Mouse (Mus musculus): ENCODE results near the gene Tnfaip8l1. TPM values are rescaled to one million over a fixed set of nuclear protein-coding genes. Genes with fewer than 3 reads are reported as not detected.

Tnfaip8l1 gene
- polyA plus RNA-seq, 1 experiment from 2014 or later: 11.0 TPM

GRCm38 (mm10) chr17:56182975-56183657 lies 20.8 kb downstream of the Tnfaip8l1 start:
- peak overlapping the region; percentile 77 for H3K9ac ChIP-seq (ENCODE audit: low read length)
- peaks cover 18% of the 10 kb centered on the region for H3K4me1 ChIP-seq (ENCODE audit: control insufficient read depth, insufficient read depth, low read length)
- H3K4me3 ChIP-seq (ENCODE audit: low read depth, low read length): peak overlapping the region; percentile 82
- no peaks in the 10 kb centered on the region for H3K27me3 ChIP-seq (ENCODE audit: control insufficient read depth, insufficient read depth, low read length)
- ATAC-seq (ENCODE audit: insufficient read depth, low FRiP score, low TSS enrichment) (0 out of 2 replicates have a peak, but pooled peaks have one; percentile 1), DNase-seq (ENCODE audit: low spot score) (no peak)
- H3K9me3 ChIP-seq (ENCODE audit: control insufficient read depth, low read length): no peaks in the 10 kb centered on the region
- no peak overlapping the region for H3K27ac ChIP-seq (ENCODE audit: low read depth, low read length)
- under 1% methylated on average over 14 of the region's 14 CpGs for WGBS
- peaks cover 5% of the 10 kb centered on the region; the same call in 1 of the 2 replicates for H3K36me3 ChIP-seq (ENCODE audit: control insufficient read depth, insufficient read depth, low read length)
- H3K4me2 ChIP-seq (ENCODE audit: low read depth): peak overlapping the region; percentile 74

DNA sequence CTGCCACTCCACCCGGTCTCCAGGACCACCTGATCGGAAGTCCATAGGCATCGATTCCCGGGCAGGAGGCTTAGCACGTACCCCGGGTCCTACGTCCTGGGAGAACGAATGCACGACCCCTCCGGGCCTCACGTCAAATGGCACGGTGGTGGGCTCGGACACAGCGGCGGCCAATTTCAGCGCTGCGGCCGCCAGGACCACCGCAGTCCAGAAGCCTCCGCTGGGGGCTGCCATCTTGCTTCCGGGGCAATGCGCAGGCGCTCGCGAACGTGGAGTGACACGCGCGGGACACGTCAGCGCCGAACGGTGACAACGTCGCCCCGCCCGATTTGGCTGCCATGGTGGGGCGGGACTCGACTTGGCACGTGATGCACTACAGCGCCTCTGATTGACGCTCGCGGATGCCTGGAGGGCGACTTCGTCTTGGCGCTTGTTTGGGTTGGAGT lies 21.4 kb downstream of the Tnfaip8l1 start, which contains the start of gene Mydgf:
Gene Mydgf, minus strand, starts transcription at position 263 of the 446 bp plus-strand sequence.
- Histone ChIP-seq H3K4me2 (ENCODE audit: low read depth) (peak within 1 kb of the TSS; percentile 74), H3K4me1 (ENCODE audit: control insufficient read depth, insufficient read depth, low read length) (peaks cover 18% of the 10 kb centered on the region), H3K36me3 (ENCODE audit: control insufficient read depth, insufficient read depth, low read length) (peaks cover 6% of the 10 kb centered on the region; the same call in 1 of the 2 replicates), H3K27me3 (ENCODE audit: control insufficient read depth, insufficient read depth, low read length) (no peaks in the 10 kb centered on the region), H3K9ac (ENCODE audit: low read length) (peak within 1 kb of the TSS; percentile 77), H3K27ac (ENCODE audit: low read depth, low read length) (no peak within 1 kb of the TSS), H3K9me3 (ENCODE audit: control insufficient read depth, low read length) (no peaks in the 10 kb centered on the region), H3K4me3 (ENCODE audit: low read depth, low read length) (peak within 1 kb of the TSS; percentile 82)
- WGBS: under 1% methylated on average over 47 of the region's 47 CpGs
- DNase-seq (ENCODE audit: low spot score): peak; percentile 95
- ATAC-seq (ENCODE audit: insufficient read depth, low FRiP score, low TSS enrichment): peak; percentile 85

- Histone ChIP-seq H3K4me1 (ENCODE audit: control insufficient read depth, insufficient read depth, low read length) (peaks cover 18% of the 10 kb centered on the region), H3K9ac (ENCODE audit: low read length) (peak overlapping the region; percentile 29), H3K36me3 (ENCODE audit: control insufficient read depth, insufficient read depth, low read length) (peaks cover 11% of the 10 kb centered on the region; the same call in 1 of the 2 replicates), H3K4me2 (ENCODE audit: low read depth) (0 out of 2 replicates have a peak overlapping the region, but pooled peaks have one; percentile 3), H3K27ac (ENCODE audit: low read depth, low read length) (peak overlapping the region; percentile 89), H3K27me3 (ENCODE audit: control insufficient read depth, insufficient read depth, low read length) (no peaks in the 10 kb centered on the region), H3K4me3 (ENCODE audit: low read depth, low read length) (0 out of 2 replicates have a peak overlapping the region, but pooled peaks have one; percentile 10), H3K9me3 (ENCODE audit: control insufficient read depth, low read length) (no peaks in the 10 kb centered on the region)
- WGBS: 32% methylated on average over 11 of the region's 11 CpGs
- DNase-seq (ENCODE audit: low spot score): peak; percentile 52
- ATAC-seq (ENCODE audit: insufficient read depth, low FRiP score, low TSS enrichment): peak; percentile 64
These were observed 23.2 kb downstream of the Tnfaip8l1 start for GRCm38 (mm10) chr17:56185281-56186141.

DNA sequence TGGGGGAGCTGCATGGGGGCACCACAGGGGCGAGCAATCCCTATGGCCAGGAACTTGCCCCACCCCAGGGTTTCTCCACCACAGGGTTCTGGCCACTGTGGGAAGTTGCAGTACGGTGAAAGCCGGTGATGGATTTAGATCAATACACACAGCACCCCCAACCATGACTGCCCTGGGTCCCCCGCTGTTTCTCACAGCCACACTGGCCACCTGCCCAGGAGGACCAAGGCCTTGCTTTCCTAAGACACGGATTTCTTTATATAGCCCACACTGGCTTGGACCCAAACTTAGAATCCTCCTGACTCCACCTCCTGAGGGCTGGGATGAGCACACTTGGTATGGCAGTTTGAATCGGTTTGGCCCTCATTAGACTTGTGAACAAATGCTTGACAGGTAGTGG lies 29.0 kb downstream of the Tnfaip8l1 start:
- H3K9ac ChIP-seq (ENCODE audit: low read length): no peak overlapping the region
- H3K9me3 ChIP-seq (ENCODE audit: control insufficient read depth, low read length): no peaks in the 10 kb centered on the region
- H3K27me3 ChIP-seq (ENCODE audit: control insufficient read depth, insufficient read depth, low read length): no peaks in the 10 kb centered on the region
- H3K27ac ChIP-seq (ENCODE audit: low read depth, low read length): no peak overlapping the region
- 90% methylated on average over 6 of the region's 6 CpGs for WGBS
- DNase-seq (ENCODE audit: low spot score) (no peak), ATAC-seq (ENCODE audit: insufficient read depth, low FRiP score, low TSS enrichment) (no peak)
- H3K4me1 ChIP-seq (ENCODE audit: control insufficient read depth, insufficient read depth, low read length): peaks cover 2% of the 10 kb centered on the region; the same call in 1 of the 2 replicates
- no peak overlapping the region for H3K4me3 ChIP-seq (ENCODE audit: low read depth, low read length)
- no peak overlapping the region for H3K4me2 ChIP-seq (ENCODE audit: low read depth)
- peaks cover 22% of the 10 kb centered on the region for H3K36me3 ChIP-seq (ENCODE audit: control insufficient read depth, insufficient read depth, low read length)

DNA sequence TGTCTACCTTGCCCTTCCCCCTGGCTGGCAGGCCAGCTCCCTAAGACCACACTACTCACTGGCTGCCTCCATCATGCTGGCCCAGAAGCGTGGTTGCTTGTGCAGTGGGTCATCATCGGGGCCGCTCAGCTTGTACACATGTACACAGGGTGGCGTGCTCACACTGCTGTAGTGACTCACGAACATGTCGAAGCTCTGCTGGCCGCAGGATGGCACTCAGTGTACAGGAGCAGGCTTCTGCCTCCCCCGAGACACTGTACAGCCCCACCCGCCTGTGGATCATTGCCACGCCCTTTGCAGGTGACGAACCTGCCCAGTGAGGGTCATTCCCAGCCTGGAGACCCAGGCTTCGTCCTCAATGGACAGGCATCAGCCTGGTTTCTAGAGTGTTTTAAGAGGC lies 32.1 kb downstream of the Tnfaip8l1 start:
- no peak overlapping the region for H3K4me3 ChIP-seq (ENCODE audit: low read depth, low read length)
- no peaks in the 10 kb centered on the region for H3K27me3 ChIP-seq (ENCODE audit: control insufficient read depth, insufficient read depth, low read length)
- no peak overlapping the region for H3K4me2 ChIP-seq (ENCODE audit: low read depth)
- H3K36me3 ChIP-seq (ENCODE audit: control insufficient read depth, insufficient read depth, low read length): peaks cover 34% of the 10 kb centered on the region
- DNase-seq (ENCODE audit: low spot score) (no peak), ATAC-seq (ENCODE audit: insufficient read depth, low FRiP score, low TSS enrichment) (no peak)
- no peak overlapping the region for H3K9ac ChIP-seq (ENCODE audit: low read length)
- no peak overlapping the region for H3K27ac ChIP-seq (ENCODE audit: low read depth, low read length)
- no peaks in the 10 kb centered on the region for H3K4me1 ChIP-seq (ENCODE audit: control insufficient read depth, insufficient read depth, low read length)
- WGBS: 96% methylated on average over 12 of the region's 12 CpGs
- no peaks in the 10 kb centered on the region for H3K9me3 ChIP-seq (ENCODE audit: control insufficient read depth, low read length)

DNA sequence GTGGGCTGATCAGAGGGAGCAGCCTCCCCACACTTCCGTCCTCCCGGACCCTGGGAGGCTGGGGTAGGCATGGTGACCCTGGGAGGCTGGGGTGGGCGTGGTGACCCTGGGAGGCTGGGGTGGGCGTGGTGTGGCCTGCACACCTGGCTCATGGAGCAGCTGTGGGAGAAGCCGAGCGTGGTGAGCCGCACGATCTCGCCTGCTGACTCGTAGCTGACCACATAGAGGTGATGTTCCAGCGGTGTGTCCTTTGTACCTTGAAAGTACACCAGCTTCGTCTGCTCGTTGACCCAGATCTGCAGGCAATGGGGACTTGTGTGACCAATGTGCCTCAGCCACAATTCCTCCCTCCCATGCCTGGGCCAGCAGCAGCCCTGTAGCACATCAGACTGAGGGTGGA lies 32.5 kb downstream of the Tnfaip8l1 start:
- Histone ChIP-seq H3K4me2 (ENCODE audit: low read depth) (no peak overlapping the region), H3K27me3 (ENCODE audit: control insufficient read depth, insufficient read depth, low read length) (no peaks in the 10 kb centered on the region), H3K27ac (ENCODE audit: low read depth, low read length) (no peak overlapping the region), H3K4me3 (ENCODE audit: low read depth, low read length) (no peak overlapping the region), H3K4me1 (ENCODE audit: control insufficient read depth, insufficient read depth, low read length) (no peaks in the 10 kb centered on the region), H3K9ac (ENCODE audit: low read length) (no peak overlapping the region), H3K9me3 (ENCODE audit: control insufficient read depth, low read length) (no peaks in the 10 kb centered on the region), H3K36me3 (ENCODE audit: control insufficient read depth, insufficient read depth, low read length) (peaks cover 32% of the 10 kb centered on the region)
- ATAC-seq (ENCODE audit: insufficient read depth, low FRiP score, low TSS enrichment): no peak
- DNase-seq (ENCODE audit: low spot score): no peak
- 90% methylated on average over 13 of the region's 13 CpGs for WGBS

GRCm38 (mm10) chr17:56196860-56197259 lies 34.6 kb downstream of the Tnfaip8l1 start:
- ATAC-seq (ENCODE audit: insufficient read depth, low FRiP score, low TSS enrichment): no peak
- Histone ChIP-seq H3K27ac (ENCODE audit: low read depth, low read length) (no peak overlapping the region), H3K4me2 (ENCODE audit: low read depth) (no peak overlapping the region), H3K27me3 (ENCODE audit: control insufficient read depth, insufficient read depth, low read length) (no peaks in the 10 kb centered on the region), H3K4me3 (ENCODE audit: low read depth, low read length) (no peak overlapping the region), H3K4me1 (ENCODE audit: control insufficient read depth, insufficient read depth, low read length) (no peaks in the 10 kb centered on the region), H3K9me3 (ENCODE audit: control insufficient read depth, low read length) (no peaks in the 10 kb centered on the region), H3K36me3 (ENCODE audit: control insufficient read depth, insufficient read depth, low read length) (peaks cover 32% of the 10 kb centered on the region), H3K9ac (ENCODE audit: low read length) (no peak overlapping the region)
- 74% methylated on average over 2 of the region's 2 CpGs for WGBS
- DNase-seq (ENCODE audit: low spot score): no peak

- Histone ChIP-seq H3K27me3 (ENCODE audit: control insufficient read depth, insufficient read depth, low read length) (no peaks in the 10 kb centered on the region), H3K36me3 (ENCODE audit: control insufficient read depth, insufficient read depth, low read length) (peaks cover 42% of the 10 kb centered on the region), H3K4me1 (ENCODE audit: control insufficient read depth, insufficient read depth, low read length) (no peaks in the 10 kb centered on the region), H3K27ac (ENCODE audit: low read depth, low read length) (no peak overlapping the region), H3K4me2 (ENCODE audit: low read depth) (no peak overlapping the region), H3K9ac (ENCODE audit: low read length) (no peak overlapping the region), H3K9me3 (ENCODE audit: control insufficient read depth, low read length) (no peaks in the 10 kb centered on the region), H3K4me3 (ENCODE audit: low read depth, low read length) (no peak overlapping the region)
- whole genome bisulfite sequencing: 83% methylated on average over 9 of the region's 9 CpGs
- ATAC-seq (ENCODE audit: insufficient read depth, low FRiP score, low TSS enrichment): no peak
- no peak for DNase-seq (ENCODE audit: low spot score)
These were observed 38.3 kb downstream of the Tnfaip8l1 start for GRCm38 (mm10) chr17:56200586-56200985.

All from neural tube, embryonic 11.5 days (tissue).